Mouse (Mus musculus): ENCODE results near the gene Dlg5. TPM values are rescaled to one million over a fixed set of nuclear protein-coding genes. Genes with fewer than 3 reads are reported as not detected.

Gene Dlg5
- polyA plus RNA-seq, 1 experiment from 2014 or later, result 31.5 TPM

DNA sequence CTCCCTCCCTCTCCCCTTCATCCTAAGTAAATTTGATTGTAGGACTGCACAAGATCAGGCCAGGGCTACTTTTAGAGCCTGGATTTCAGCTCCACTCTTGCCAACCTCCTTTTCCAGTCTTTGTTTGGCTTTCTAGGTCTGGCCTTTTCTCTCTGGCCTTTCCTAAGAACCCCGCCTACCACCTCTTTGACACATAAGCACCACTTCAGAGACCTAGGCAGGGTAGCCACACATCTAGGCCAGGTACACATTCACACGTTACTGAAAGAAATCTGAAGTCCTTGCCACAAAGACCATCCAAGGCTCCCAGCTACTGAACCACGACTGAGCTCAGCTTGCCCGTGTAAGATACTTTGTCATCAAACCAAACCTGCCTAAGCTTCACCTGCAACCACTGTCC, 14.7 kb upstream of the Dlg5 start:
- Histone ChIP-seq H3K4me1 (peaks cover 61% of the 10 kb centered on the region), H3K4me2 (replicated peaks) (no peak overlapping the region), H3K36me3 (no peaks in the 10 kb centered on the region), H3K9me3 (no peaks in the 10 kb centered on the region), H3K27me3 (no peaks in the 10 kb centered on the region), H3K4me3 (no peak overlapping the region), H3K9ac (no peak overlapping the region), H3K27ac (no peak overlapping the region)
- 70% methylated on average over 4 of the region's 4 CpGs for WGBS
- no peak for ATAC-seq (ENCODE audit: low FRiP score, low read depth)

DNA sequence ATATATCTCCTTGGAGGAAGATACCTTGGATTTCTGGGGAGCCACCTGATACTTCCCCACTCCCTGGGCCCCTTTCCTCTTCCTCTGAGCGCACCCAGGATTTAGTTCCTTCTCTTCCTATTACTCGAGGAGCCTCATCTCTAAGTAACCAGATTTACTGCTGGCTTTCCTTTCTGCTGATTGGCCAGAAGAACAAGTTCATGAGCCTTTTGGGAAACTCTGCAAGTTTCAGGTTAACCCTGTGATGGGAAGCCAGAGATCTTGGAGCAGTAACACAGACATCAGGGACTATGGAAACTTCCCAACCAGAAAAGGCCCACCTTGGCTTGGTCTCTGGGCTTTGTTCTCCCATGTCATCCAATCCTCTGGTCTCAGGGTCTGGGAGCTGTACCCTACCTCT, 10.2 kb upstream of the Dlg5 start:
- Histone ChIP-seq H3K36me3 (no peaks in the 10 kb centered on the region), H3K9me3 (no peaks in the 10 kb centered on the region), H3K27me3 (no peaks in the 10 kb centered on the region), H3K4me1 (peaks cover 51% of the 10 kb centered on the region), H3K4me3 (peak overlapping the region; percentile 31), H3K9ac (0 out of 2 replicates have a peak overlapping the region, but pooled peaks have one; percentile 13), H3K27ac (peak overlapping the region; percentile 98), H3K4me2 (replicated peaks) (peak overlapping the region; percentile 57)
- WGBS, result 17% methylated on average over 2 of the region's 2 CpGs
- ATAC-seq (ENCODE audit: low FRiP score, low read depth), result peak; percentile 46; the same call in 1 of the 2 replicates

DNA sequence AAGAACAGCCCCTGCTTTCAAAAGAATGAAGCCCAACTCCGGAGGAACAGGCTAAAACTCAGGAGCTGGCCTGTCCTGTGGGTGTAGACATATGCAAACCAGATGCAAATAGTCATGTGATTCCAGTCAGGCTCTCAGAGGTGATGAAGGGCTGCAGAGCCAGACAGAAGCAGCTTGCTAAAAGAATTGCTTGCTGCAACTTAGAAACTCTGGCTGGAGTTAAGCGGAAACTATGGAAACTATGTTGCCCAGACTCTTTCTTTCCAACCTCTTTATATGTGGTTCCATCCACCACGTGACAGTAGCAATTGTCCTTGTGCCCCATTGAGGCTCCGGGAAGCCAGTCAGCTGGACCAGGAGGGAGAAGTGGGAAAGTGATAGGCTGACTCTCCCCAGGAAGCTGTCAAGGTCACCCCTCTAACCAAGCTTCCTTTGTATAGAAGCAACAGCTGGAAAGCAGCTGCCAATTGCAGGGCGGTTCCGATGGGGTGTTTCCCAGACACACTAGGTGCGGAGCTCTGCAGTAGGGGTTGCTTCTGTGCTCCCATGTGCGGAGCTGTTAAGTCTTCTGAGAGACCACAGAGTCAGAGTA, 8.0 kb upstream of the Dlg5 start:
- Histone ChIP-seq H3K27ac (peak overlapping the region; percentile 98), H3K4me2 (replicated peaks) (peak overlapping the region; percentile 57), H3K27me3 (no peaks in the 10 kb centered on the region), H3K9ac (peak overlapping the region; percentile 53), H3K4me3 (peak overlapping the region; percentile 14; the same call in 1 of the 2 replicates), H3K9me3 (no peaks in the 10 kb centered on the region), H3K4me1 (peaks cover 57% of the 10 kb centered on the region), H3K36me3 (no peaks in the 10 kb centered on the region)
- peak; percentile 93 for ATAC-seq (ENCODE audit: low FRiP score, low read depth)
- WGBS, result 1% methylated on average over 8 of the region's 8 CpGs

DNA sequence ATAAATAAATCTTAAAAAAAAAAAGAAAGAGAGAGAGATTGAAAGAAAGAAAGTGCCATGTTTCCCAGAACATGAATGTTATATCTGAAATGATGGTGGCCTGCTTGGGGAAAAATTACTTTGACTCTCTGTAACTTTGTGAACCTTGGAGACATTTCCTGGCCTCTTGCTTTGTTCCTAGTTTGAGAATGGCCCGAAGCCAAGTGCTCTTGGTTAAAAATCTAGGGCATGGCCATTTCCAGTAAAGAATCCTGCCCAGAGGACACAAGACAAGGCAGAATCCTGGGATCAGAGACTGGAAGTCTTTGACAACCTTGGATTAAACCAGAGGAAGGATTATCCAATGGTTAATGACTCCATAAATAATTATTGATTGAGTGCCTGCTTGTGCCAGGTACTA, 5.6 kb upstream of the Dlg5 start:
- Histone ChIP-seq H3K4me1 (peaks cover 74% of the 10 kb centered on the region), H3K27me3 (no peaks in the 10 kb centered on the region), H3K27ac (no peak overlapping the region), H3K4me2 (replicated peaks) (no peak overlapping the region), H3K4me3 (no peak overlapping the region), H3K9me3 (no peaks in the 10 kb centered on the region), H3K36me3 (no peaks in the 10 kb centered on the region), H3K9ac (no peak overlapping the region)
- no peak for ATAC-seq (ENCODE audit: low FRiP score, low read depth)
- WGBS, result 84% methylated on average over 1 of the region's 1 CpGs

DNA sequence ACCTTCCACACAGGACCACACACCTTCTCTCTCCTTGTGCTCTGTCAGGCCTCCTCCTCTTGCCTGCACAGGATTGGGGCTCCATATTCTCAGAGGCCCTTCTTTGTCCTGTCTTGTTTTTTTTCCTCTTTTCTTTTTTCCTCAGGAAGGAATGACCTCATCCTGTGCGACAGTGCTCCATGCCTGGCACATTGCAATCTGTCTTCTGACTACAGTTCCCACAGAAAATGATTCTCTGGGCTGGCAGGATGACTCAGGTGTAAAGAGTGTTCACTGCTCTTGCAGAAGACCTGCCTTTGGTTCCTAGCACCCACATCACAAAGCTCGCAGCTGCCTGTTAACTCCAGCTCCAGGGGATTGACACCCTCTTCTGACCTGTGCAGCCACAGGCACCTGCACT, 4.2 kb upstream of the Dlg5 start:
- no peak for ATAC-seq (ENCODE audit: low FRiP score, low read depth)

GRCm38 (mm10) chr14:24244330-24245176, 1.2 kb downstream of the Dlg5 start:
- Histone ChIP-seq H3K36me3 (peaks cover 20% of the 10 kb centered on the region), H3K4me3 (peak overlapping the region; percentile 92), H3K9me3 (no peaks in the 10 kb centered on the region), H3K9ac (peak overlapping the region; percentile 95), H3K27ac (peak overlapping the region; percentile 98), H3K27me3 (no peaks in the 10 kb centered on the region), H3K4me2 (replicated peaks) (peak overlapping the region; percentile 94), H3K4me1 (peaks cover 62% of the 10 kb centered on the region)
- WGBS, result under 1% methylated on average over 40 of the region's 40 CpGs
- ATAC-seq (ENCODE audit: low FRiP score, low read depth), result no peak; the same call in 1 of the 2 replicates

More for the DNA sequence above, 4.2 kb upstream of the Dlg5 start:
- Histone ChIP-seq H3K27me3 (no peaks in the 10 kb centered on the region), H3K4me2 (replicated peaks) (no peak overlapping the region), H3K9me3 (no peaks in the 10 kb centered on the region), H3K4me1 (peaks cover 63% of the 10 kb centered on the region), H3K9ac (no peak overlapping the region), H3K4me3 (no peak overlapping the region), H3K36me3 (no peaks in the 10 kb centered on the region), H3K27ac (peak overlapping the region; percentile 10; the same call in 1 of the 2 replicates)
- WGBS, result 65% methylated on average over 2 of the region's 2 CpGs

DNA sequence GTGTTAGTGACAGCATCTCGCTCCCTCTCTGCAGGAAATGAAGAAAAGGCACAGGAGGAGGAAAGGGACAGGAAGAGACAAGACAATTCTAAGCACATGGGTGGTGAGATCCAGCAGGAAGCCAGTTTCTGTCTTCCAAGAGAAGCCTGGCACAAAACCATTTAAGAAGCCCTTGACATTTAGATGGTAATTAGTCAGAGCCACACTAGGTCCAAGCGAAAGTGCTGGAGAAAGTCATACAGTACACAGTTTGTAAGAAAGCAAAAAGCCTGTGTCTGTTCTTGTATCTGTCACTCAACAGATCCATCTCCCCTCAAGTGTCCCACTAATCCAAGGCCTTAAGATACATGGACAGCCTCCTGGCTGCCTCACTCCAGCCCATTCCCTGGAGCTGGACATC, 3.7 kb downstream of the Dlg5 start:
- Histone ChIP-seq H3K9ac (no peak overlapping the region), H3K4me2 (replicated peaks) (no peak overlapping the region), H3K27me3 (no peaks in the 10 kb centered on the region), H3K27ac (no peak overlapping the region), H3K4me1 (peaks cover 60% of the 10 kb centered on the region), H3K36me3 (peaks cover 24% of the 10 kb centered on the region), H3K4me3 (no peak overlapping the region), H3K9me3 (no peaks in the 10 kb centered on the region)
- no peak for ATAC-seq (ENCODE audit: low FRiP score, low read depth)
- WGBS, result 94% methylated on average over 2 of the region's 2 CpGs

GRCm38 (mm10) chr14:24240831-24241230, 4.9 kb downstream of the Dlg5 start:
- no peaks in the 10 kb centered on the region for H3K9me3 ChIP-seq
- ATAC-seq (ENCODE audit: low FRiP score, low read depth), result no peak
- H3K27ac ChIP-seq, result no peak overlapping the region
- peaks cover 30% of the 10 kb centered on the region for H3K36me3 ChIP-seq
- peaks cover 54% of the 10 kb centered on the region for H3K4me1 ChIP-seq
- WGBS, result 56% methylated on average over 6 of the region's 6 CpGs
- no peak overlapping the region for H3K4me3 ChIP-seq
- H3K4me2 ChIP-seq (replicated peaks), result no peak overlapping the region
- H3K27me3 ChIP-seq, result no peaks in the 10 kb centered on the region
- no peak overlapping the region for H3K9ac ChIP-seq

DNA sequence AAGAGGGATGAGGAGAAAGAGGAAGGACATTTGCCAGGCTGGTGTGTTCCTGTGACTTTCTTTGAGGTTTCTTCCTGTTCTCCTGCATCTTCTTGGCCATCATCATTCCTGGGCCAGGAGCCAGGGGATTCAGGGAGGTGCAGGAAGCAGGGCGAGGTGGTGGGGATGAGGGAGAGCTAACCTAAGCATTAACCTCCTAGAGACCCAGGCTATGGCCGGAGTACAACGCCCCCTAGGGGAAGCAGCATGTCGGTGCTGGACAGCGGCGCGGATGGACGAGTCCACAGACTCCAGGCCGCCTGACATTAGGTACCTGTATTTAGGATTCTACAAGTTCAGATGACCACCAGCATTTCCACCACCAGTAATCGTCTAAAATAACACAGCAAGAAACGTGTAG, 6.1 kb downstream of the Dlg5 start:
- Histone ChIP-seq H3K36me3 (peaks cover 33% of the 10 kb centered on the region), H3K4me2 (replicated peaks) (no peak overlapping the region), H3K9me3 (no peaks in the 10 kb centered on the region), H3K4me1 (peaks cover 57% of the 10 kb centered on the region), H3K9ac (no peak overlapping the region), H3K27me3 (no peaks in the 10 kb centered on the region), H3K4me3 (no peak overlapping the region), H3K27ac (no peak overlapping the region)
- WGBS, result 81% methylated on average over 11 of the region's 11 CpGs
- no peak for ATAC-seq (ENCODE audit: low FRiP score, low read depth)

DNA sequence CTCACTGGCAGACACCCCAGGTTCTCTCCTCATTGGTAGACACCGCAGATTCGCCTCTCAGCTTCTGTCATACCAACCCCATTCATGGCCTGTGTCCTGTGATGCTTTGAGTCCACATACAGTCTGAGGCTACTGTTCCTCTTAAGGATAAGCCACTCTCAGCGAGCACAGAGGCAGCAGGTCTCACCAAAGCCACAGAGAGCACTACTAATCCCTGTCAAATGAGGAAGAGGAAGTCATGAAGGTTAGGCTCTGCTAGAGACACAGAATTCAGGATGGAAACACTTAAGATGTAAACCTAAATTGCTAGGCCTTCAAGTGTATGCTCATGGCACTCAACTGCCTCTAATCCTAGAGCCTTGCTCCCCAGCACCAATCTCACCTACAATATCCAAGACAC, 9.8 kb downstream of the Dlg5 start:
- 89% methylated on average over 3 of the region's 3 CpGs for WGBS
- H3K4me3 ChIP-seq, result no peak overlapping the region
- H3K4me1 ChIP-seq, result peaks cover 53% of the 10 kb centered on the region

DNA sequence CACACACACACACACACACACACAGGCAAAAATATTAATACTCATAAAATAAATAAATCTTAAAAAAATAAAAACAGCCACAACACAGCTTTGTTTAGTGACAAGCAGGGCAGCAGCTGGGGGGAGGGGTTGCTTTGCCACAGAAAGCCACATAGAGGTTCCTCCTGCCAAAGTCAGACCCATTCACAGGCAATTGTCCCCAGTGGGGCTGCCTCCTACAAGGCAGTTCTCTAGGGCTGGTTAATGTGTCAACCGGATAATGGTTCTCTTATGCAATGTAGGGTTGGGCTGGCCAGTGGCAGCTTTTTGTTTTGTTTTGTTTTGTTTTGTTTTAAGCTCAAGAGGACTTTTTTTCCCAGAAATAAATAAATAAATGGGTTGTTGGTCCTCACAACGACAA, 11.3 kb downstream of the Dlg5 start:
- Histone ChIP-seq H3K9ac (no peak overlapping the region), H3K27ac (no peak overlapping the region), H3K4me3 (no peak overlapping the region), H3K9me3 (no peaks in the 10 kb centered on the region), H3K4me1 (peaks cover 52% of the 10 kb centered on the region), H3K27me3 (no peaks in the 10 kb centered on the region), H3K36me3 (peaks cover 15% of the 10 kb centered on the region), H3K4me2 (replicated peaks) (no peak overlapping the region)
- ATAC-seq (ENCODE audit: low FRiP score, low read depth), result no peak
- WGBS, result 71% methylated on average over 2 of the region's 2 CpGs

More for the DNA sequence above, 9.8 kb downstream of the Dlg5 start:
- Histone ChIP-seq H3K4me2 (replicated peaks) (no peak overlapping the region), H3K27ac (no peak overlapping the region), H3K9ac (no peak overlapping the region), H3K9me3 (no peaks in the 10 kb centered on the region), H3K36me3 (peaks cover 16% of the 10 kb centered on the region), H3K27me3 (no peaks in the 10 kb centered on the region)
- ATAC-seq (ENCODE audit: low FRiP score, low read depth), result no peak
